Mouse (Mus musculus) E14TG2a.4 (cell line): ENCODE data around the gene Rtl9.

Experiments used
- CTCF ChIP-seq: conservative IDR thresholded peaks from 2 replicates; pipeline ENCODE4 v1.5.1; 2014; ENCODE audit warnings: low read length
- NANOG ChIP-seq: IDR thresholded peaks from 2 replicates; pipeline ENCODE4 v1.6.1; 2014; ENCODE audit warnings: borderline replicate concordance, low read length, mixed read lengths

DNA sequence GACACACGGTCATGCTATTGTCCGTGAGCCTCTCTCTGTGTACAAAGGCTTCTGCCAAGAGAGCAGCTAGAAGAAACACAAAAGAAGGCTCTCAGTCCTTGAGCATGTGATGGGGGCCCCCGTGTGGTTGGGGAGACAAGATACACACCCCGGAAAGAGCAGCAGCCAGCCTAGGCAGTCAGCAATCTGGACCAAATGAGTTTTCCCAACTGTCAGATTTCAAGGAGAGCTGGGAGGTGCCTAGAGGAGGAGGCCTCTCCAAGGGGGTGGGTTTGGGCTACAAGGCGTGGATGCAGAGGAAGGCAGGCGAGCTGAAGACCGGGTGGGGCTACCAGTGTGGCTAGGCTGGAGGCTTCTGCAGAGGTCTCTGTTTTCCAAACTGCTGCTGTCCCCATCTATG lies 35.6 kb upstream of the Rtl9 start:
- no peak for TF ChIP-seq NANOG
- TF ChIP-seq CTCF = no peak
